Mouse (Mus musculus) kidney, adult 2 months (tissue): ENCODE results near the gene Fam214a. TPM values are rescaled to one million over a fixed set of nuclear protein-coding genes. Genes with fewer than 3 reads are reported as not detected.

Source experiments
- DNase-seq: peaks from one replicate; pipeline ENCODE4 v3.0.0; 2021
- H3K27ac ChIP-seq: fragments of 200-500 bp; 2 replicates; pipeline ENCODE4 v1.5.1; 2012; ENCODE audit warnings: low read depth, low read length, control low read depth, inconsistent platforms; ENCODE audit not compliant: insufficient read depth
- H3K27me3 ChIP-seq: fragments of 200-500 bp; replicated peaks from 2 replicates; pipeline ENCODE4 v1.6.1; 2012; ENCODE audit warnings: mild to moderate bottlenecking, moderate library complexity, low read length, inconsistent platforms; ENCODE audit not compliant: control insufficient read depth, insufficient read depth
- H3K36me3 ChIP-seq: fragments of 200-500 bp; 2 replicates; pipeline ENCODE4 v1.6.1; 2012; ENCODE audit warnings: mild to moderate bottlenecking, moderate library complexity, low read length, inconsistent platforms; ENCODE audit not compliant: control insufficient read depth, insufficient read depth
- H3K4me1 ChIP-seq: fragments of 200-500 bp; 2 replicates; pipeline ENCODE4 v1.6.1; 2011; ENCODE audit warnings: low read length; ENCODE audit not compliant: control insufficient read depth, insufficient read depth
- H3K4me3 ChIP-seq: fragments of 200-500 bp; 2 replicates; pipeline ENCODE4 v1.5.1; 2011; ENCODE audit warnings: mild to moderate bottlenecking, low read depth, low read length, control low read depth; ENCODE audit not compliant: insufficient read depth
- CTCF ChIP-seq: fragments of 200-500 bp; conservative IDR thresholded peaks from 2 replicates; pipeline ENCODE4 v1.5.1; 2011; ENCODE audit warnings: low read depth, mild to moderate bottlenecking, control low read depth, low read length, moderate library complexity, mixed read lengths; ENCODE audit not compliant: insufficient read depth, insufficient read length
- POLR2A ChIP-seq: fragments of 200-500 bp; IDR thresholded peaks from one replicate; pipeline ENCODE4 v1.6.1; 2011; ENCODE audit warnings: low read depth, low read length, control low read depth
- WGBS: fragments of 180-500 bp; shearing (Covaris S2); methylation state at CpG from one replicate; pipeline ENCODE4 v1.1.7; 2018; 5-methylcytosine and 5-hydroxymethylcytosine counted together
- polyA plus RNA-seq: library from polyadenylated mRNA; depleted of rRNA; stranded (reverse); fragments of >200 nt; gene quantifications from 2 replicates; pipeline ENCODE4 v1.2.3, GENCODE M21; 2012

The Fam214a gene
- polyA plus RNA-seq, 1 experiment: 12.1 TPM

DNA sequence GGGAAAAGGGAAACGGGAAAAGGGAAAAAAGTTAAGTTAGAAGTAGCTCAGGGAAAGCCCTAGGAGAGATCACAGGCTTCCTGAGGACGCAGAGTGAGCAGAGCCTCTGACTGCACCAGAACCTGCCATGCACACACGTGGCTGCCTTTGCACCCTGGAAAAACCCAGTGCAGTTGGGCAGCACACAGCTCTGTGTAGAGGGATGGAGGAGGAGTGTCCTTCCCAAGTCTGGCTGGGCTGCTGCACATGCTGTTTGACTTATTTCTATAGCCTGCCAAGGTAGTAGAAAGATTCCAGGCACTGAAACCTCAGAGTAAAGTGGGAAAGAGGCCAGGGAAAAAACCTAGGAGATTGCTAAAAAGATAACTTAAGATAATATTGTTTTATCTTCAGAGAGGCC lies 49.6 kb downstream of the Fam214a start:
- Histone ChIP-seq H3K36me3 (0 out of 2 replicates have a peak, but pooled peaks cover 2% of the 10 kb centered on the region), H3K27ac (no peak overlapping the region), H3K4me3 (no peak overlapping the region), H3K4me1 (peaks cover 5% of the 10 kb centered on the region; the same call in 1 of the 2 replicates), H3K27me3 (no peaks in the 10 kb centered on the region)
- DNase-seq: no peak
- TF ChIP-seq CTCF (no peak), POLR2A (no peak)
- 45% methylated on average over 3 of the region's 3 CpGs for WGBS

DNA sequence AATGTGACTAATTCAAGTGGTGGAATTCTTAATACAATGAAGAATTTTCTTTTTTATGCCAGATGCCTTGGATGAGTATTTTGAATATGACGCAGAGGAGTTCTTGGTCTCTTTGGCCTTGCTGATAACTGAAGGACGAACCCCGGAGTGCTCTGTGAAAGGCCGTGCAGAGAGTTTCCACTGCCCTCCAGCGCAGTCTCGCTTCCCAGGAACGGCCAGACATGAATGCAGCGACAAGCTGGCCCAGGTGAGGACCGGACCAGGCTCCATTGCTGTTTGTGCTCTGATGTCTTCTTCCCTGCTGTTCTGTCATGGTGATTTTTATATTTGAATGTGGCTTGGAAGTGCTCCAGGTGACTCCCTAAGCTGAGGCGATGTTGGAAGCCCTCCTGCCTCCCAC lies 51.5 kb downstream of the Fam214a start:
- DNase-seq: no peak
- no peaks in the 10 kb centered on the region for H3K27me3 ChIP-seq
- H3K36me3 ChIP-seq: peaks cover 2% of the 10 kb centered on the region; the same call in 1 of the 2 replicates
- peaks cover 3% of the 10 kb centered on the region; the same call in 1 of the 2 replicates for H3K4me1 ChIP-seq
- WGBS: 89% methylated on average over 10 of the region's 10 CpGs
- no peak overlapping the region for H3K27ac ChIP-seq
- H3K4me3 ChIP-seq: no peak overlapping the region
- TF ChIP-seq POLR2A (no peak), CTCF (no peak)

DNA sequence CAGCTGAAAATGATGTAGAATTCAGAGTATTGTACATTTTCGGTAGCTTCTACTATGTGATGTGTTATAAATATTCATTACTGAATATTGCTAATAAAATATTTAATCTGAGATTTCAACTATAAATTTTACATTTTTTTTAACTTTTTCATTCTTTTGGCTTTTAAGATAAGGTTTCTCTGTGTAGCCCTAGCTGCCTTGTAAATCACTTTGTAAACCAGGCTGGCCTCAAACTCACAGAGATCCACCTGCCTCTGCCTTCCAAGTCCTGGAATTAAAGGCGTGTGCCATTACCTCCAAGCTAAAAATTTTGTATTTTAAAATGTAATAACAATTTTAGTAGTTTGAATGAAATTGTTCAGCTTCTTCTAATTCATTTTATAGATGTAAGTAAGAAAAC lies 63.9 kb downstream of the Fam214a start:
- H3K4me1 ChIP-seq: no peaks in the 10 kb centered on the region
- H3K27ac ChIP-seq: no peak overlapping the region
- TF ChIP-seq CTCF (no peak), POLR2A (no peak)
- no peak for DNase-seq
- WGBS: 93% methylated on average over 2 of the region's 2 CpGs
- H3K36me3 ChIP-seq: peaks cover 21% of the 10 kb centered on the region
- H3K27me3 ChIP-seq: no peaks in the 10 kb centered on the region
- no peak overlapping the region for H3K4me3 ChIP-seq

DNA sequence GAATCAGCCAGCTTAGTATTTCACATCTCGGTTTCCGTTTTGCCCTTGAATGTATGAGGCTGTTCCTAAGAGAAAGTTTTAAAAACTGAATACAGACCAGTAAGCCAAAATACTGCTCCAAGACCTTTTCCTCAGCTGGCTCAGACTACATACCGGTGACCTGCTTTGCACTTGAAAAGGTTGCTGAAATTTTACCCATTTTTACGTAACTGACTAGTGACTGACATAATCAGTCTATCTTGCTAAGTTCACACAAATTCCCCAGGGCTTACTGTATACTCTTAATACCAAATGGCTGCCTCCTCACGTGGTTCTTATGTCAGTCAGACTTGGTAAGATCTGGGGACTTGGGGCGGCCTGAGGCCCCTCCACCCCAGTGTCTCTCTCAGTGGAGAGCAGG lies 66.5 kb downstream of the Fam214a start:
- no peaks in the 10 kb centered on the region for H3K4me1 ChIP-seq
- TF ChIP-seq CTCF (no peak), POLR2A (no peak)
- no peak for DNase-seq
- no peak overlapping the region for H3K4me3 ChIP-seq
- WGBS: 93% methylated on average over 6 of the region's 6 CpGs
- no peaks in the 10 kb centered on the region for H3K27me3 ChIP-seq
- no peak overlapping the region for H3K27ac ChIP-seq
- peaks cover 21% of the 10 kb centered on the region for H3K36me3 ChIP-seq

DNA sequence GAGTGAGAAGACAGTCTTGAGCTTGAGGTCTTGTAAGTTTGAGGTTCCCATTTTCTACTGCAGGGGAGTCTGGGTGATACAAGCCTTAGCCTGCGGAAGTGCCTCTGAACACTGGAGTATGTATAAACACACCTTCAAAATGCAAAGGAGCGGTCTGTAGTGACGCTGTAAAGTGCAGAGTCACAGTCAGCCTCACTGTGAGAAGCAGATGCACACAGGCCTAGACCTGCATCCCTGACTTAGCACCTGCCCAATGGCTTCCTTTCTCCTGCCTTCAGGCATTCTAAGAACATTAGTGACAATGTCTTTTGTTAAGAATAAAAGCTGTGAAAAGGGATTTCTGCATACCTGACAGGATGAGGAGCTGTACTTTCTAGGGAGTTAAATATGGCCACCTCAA lies 66.9 kb downstream of the Fam214a start:
- no peak for TF ChIP-seq POLR2A
- TF ChIP-seq CTCF: no peak
- no peaks in the 10 kb centered on the region for H3K4me1 ChIP-seq
- H3K27me3 ChIP-seq: no peaks in the 10 kb centered on the region
- WGBS: 96% methylated on average over 3 of the region's 3 CpGs
- H3K27ac ChIP-seq: no peak overlapping the region
- no peak overlapping the region for H3K4me3 ChIP-seq
- H3K36me3 ChIP-seq: peaks cover 21% of the 10 kb centered on the region
- DNase-seq: no peak

DNA sequence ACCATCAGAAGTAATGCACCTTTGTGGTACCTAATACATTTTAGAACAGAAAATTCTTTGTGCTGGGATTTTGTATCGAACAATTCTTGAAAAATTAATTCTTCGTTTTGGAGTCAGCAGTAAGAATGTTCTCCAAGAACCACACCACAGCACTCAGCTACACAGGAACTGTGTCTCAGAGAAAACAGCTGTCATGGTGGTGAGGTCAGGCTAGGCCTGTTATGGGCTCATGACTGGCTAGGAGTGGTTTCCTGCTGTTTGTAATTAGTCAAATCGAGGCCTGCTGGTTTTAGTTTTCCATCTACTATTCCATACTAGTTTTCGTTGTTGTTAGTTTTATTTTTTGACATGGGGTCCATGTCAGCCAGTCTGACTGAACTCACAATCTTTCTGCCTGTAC lies 67.9 kb downstream of the Fam214a start:
- Histone ChIP-seq H3K36me3 (peaks cover 22% of the 10 kb centered on the region), H3K4me3 (no peak overlapping the region), H3K4me1 (no peaks in the 10 kb centered on the region), H3K27me3 (no peaks in the 10 kb centered on the region; the same call in 1 of the 2 replicates), H3K27ac (no peak overlapping the region)
- TF ChIP-seq CTCF: no peak
- TF ChIP-seq POLR2A: no peak
- DNase-seq: no peak
- WGBS: 71% methylated on average over 4 of the region's 4 CpGs

DNA sequence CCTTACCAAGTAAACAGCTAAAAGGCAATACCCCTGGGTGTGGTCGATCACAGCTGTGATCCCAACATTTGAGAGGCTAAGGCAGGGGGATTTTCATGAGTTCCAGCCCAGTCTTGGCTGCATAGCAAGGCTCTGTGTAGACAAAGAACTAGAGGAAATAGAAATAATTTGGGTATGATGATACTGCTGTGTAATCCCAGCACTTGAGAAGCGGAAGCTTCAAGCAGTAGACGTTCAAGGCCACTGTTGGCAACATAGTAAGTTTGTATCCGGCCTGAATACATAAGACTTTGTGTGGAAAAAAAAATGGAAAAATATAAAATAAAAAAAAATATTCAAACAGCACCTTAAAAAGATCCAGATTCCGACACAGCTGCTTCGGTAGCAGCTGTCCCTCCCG lies 69.9 kb downstream of the Fam214a start:
- H3K27ac ChIP-seq: no peak overlapping the region
- WGBS: 91% methylated on average over 7 of the region's 7 CpGs
- no peak for TF ChIP-seq POLR2A
- TF ChIP-seq CTCF: no peak
- no peaks in the 10 kb centered on the region for H3K4me1 ChIP-seq
- no peak for DNase-seq
- H3K27me3 ChIP-seq: no peaks in the 10 kb centered on the region; the same call in 1 of the 2 replicates
- H3K36me3 ChIP-seq: peaks cover 21% of the 10 kb centered on the region
- no peak overlapping the region for H3K4me3 ChIP-seq

DNA sequence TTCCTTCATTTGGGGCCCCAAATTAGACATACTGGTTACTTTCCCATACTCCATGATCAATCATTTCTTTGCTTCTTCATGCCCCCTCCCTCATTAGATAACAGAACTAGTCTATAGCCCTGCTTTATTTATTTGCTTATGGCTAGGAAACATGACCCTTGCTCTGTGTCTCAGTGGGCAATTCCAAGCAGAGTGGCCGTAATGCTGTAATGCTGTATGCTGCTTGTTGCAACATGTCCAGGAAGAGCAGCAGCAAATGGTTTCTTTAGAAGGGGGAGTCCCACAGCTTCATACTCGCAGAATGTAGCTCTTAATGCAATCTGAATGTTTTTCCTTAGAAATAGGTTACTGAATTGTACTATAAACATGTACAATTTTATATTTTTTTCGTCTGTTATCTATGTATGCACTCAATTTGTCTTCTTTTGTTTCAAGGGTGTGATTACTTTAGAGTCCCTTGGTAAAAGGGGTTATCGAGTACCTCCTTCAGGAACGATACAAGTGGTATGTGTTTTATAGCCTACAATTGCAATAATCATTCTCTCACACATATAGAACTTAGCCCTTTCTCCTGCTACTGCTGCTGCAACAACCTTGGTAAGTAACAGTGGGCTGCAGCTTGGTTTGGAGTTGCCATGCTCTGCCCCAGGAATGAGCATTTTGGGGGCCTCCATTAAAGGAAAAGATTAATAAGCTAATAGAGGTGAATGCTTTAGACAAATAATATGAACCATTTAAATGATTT lies 70.6 kb downstream of the Fam214a start:
- peaks cover 21% of the 10 kb centered on the region for H3K36me3 ChIP-seq
- TF ChIP-seq CTCF: no peak
- TF ChIP-seq POLR2A: no peak
- H3K4me1 ChIP-seq: no peaks in the 10 kb centered on the region
- DNase-seq: no peak
- H3K4me3 ChIP-seq: no peak overlapping the region
- H3K27me3 ChIP-seq: no peaks in the 10 kb centered on the region; the same call in 1 of the 2 replicates
- WGBS: 77% methylated on average over 5 of the region's 5 CpGs
- no peak overlapping the region for H3K27ac ChIP-seq
